Mouse (Mus musculus): ENCODE data around the gene Nedd4.

- TF ChIP-seq POLR2A (IDR thresholded peaks at IDR 0.05; ENCODE audit: borderline replicate concordance, low read depth, low read length) (no peak), CTCF (IDR thresholded peaks at IDR 0.05; ENCODE audit: low read depth, low read length) (no peak)
These were observed 54.1 kb downstream of the Nedd4 start for GRCm38 (mm10) chr9:72716200-72716599.

All from bone marrow macrophage, adult 2 months (primary cell).